ENCODE assay signal across 14 mouse cellular contexts in the genomic region with DNA sequence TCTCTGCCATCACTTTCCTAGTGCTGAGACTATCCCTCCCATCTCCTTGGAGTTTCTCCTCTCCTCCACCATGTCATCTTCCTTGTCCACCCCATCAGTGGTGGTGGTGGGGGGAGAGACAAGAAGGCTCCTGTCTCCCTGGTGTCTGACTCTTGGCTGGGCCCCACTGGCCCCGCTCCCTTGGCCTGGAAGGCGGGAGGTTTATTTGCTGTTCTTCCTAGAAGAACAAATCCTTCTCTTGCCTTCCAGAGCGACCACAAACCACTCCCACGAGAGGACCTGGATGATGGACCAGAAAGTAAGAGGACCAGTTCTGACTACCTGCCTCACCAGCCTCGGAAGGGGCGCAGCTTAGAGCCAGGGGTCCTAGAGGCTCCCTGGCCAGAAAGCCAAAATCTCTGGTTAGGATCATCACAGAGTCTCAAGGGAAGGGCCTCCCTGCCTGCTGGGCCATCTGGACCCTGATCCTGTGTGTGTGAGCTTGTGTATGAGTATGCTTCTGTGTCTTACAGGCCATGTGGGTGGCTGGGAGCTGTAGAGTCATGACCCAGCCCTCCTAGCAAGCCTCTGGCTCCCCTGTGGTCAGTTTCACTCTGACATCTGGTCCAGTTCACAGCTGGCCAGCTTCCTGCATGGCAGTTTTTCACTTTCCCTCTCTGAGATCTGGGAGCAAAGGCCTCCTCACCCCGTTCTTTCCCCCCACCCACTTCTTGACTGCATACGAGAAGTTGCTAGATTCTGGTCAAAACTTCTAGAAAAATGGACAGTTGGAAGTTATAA. TPM values are rescaled to one million over a fixed set of nuclear protein-coding genes. Genes with fewer than 3 reads are reported as not detected.
DNase-seq lines count a peak whose midpoint lies in the region; ATAC-seq lines count a peak whose summit lies in the region.
"Had no signal": no experiment of that assay in that cellular context is flagged by ENCODE, and none has a peak within 500 bp of the region (broad histone marks: within the 10 kb centered on the region; RNA-seq: fewer than 3 reads in every experiment).

No protein-coding gene starts in this region.

- H3K9me3 ChIP-seq in heart, embryonic 12.5 days (replicated peaks), result peaks cover 6% of the 10 kb centered on the region
- no peaks in the 10 kb centered on the region for H3K9me3 ChIP-seq in limb, embryonic 11.5 days (ENCODE audit: control insufficient read depth, low read length)
- H3K9me3 ChIP-seq: liver, embryonic 15.5 days had no signal

- no peak overlapping the region for H3K4me3 ChIP-seq in heart, embryonic 12.5 days
- no peak overlapping the region for H3K4me3 ChIP-seq in limb, embryonic 11.5 days (ENCODE audit: low read depth, low read length)
- H3K4me3 ChIP-seq: liver, embryonic 15.5 days had no signal

- H3K4me2 ChIP-seq in heart, embryonic 12.5 days, result no peak overlapping the region
- H3K4me2 ChIP-seq in limb, embryonic 11.5 days (ENCODE audit: low read depth, severe bottlenecking), result no peak overlapping the region
- H3K4me2 ChIP-seq: liver, embryonic 15.5 days had no signal

- no peak overlapping the region for H3K27ac ChIP-seq in heart, embryonic 12.5 days (ENCODE audit: poor library complexity, severe bottlenecking)
- peak overlapping the region; percentile 38; the same call in 1 of the 2 replicates for H3K27ac ChIP-seq in limb, embryonic 11.5 days (replicated peaks; ENCODE audit: low read depth, low read length)
- H3K27ac ChIP-seq: liver, embryonic 15.5 days had no signal

- DNase-seq in heart, adult 18-20 months, result peak; percentile 45 to 55
- DNase-seq in adipocyte (ENCODE audit: low spot score), result peak; percentile 85
- DNase-seq in gastrocnemius, postnatal 36 days, result peak; percentile 38 to 51
- DNase-seq in limb, embryonic 11.5 days (ENCODE audit: low spot score), result peak; percentile 37
- no peak for DNase-seq in spleen, postnatal 10 days (ENCODE audit: low spot score in 2 of 2)
- DNase-seq in layer of hippocampus, postnatal 14 days (ENCODE audit: low spot score in 2 of 2), result no peak
- no peak for DNase-seq in layer of hippocampus, adult 8-10 months (ENCODE audit: low spot score in 2 of 2)
- DNase-seq: cerebellum, adult 9-11 months; kidney, adult 9 months; thymus, adult 2 months had no signal

- no peaks in the 10 kb centered on the region for H3K36me3 ChIP-seq in heart, embryonic 12.5 days
- H3K36me3 ChIP-seq in limb, embryonic 11.5 days (ENCODE audit: control insufficient read depth, insufficient read depth, low read length), result no peaks in the 10 kb centered on the region
- H3K36me3 ChIP-seq: liver, embryonic 15.5 days had no signal

- peaks cover 29% of the 10 kb centered on the region for H3K4me1 ChIP-seq in heart, embryonic 12.5 days (replicated peaks)
- peaks cover 61% of the 10 kb centered on the region for H3K4me1 ChIP-seq in limb, embryonic 11.5 days (ENCODE audit: control insufficient read depth, insufficient read depth, low read length)
- H3K4me1 ChIP-seq: liver, embryonic 15.5 days had no signal

- H3K27me3 ChIP-seq in heart, embryonic 12.5 days (replicated peaks), result peaks cover 25% of the 10 kb centered on the region
- no peaks in the 10 kb centered on the region for H3K27me3 ChIP-seq in limb, embryonic 11.5 days (ENCODE audit: control insufficient read depth, insufficient read depth, low read length)

- WGBS in heart, embryonic 12.5 days, result 68% methylated on average over 8 of the region's 8 CpGs
- WGBS in limb, embryonic 11.5 days, result 48% methylated on average over 8 of the region's 8 CpGs

- intact Hi-C loops in gastrocnemius, postnatal 36 days (cut with DNase I), result no loop called here

- no peak overlapping the region for H3K9ac ChIP-seq in heart, embryonic 12.5 days
- no peak overlapping the region for H3K9ac ChIP-seq in limb, embryonic 11.5 days (ENCODE audit: low read length)
- H3K9ac ChIP-seq: liver, embryonic 15.5 days had no signal

- no peak for ATAC-seq in heart, embryonic 12.5 days (ENCODE audit: insufficient number of reproducible peaks, low FRiP score)
- ATAC-seq in limb, embryonic 11.5 days (ENCODE audit: insufficient number of reproducible peaks, low FRiP score, low TSS enrichment, low read depth), result no peak

RNA-seq across cellular contexts. Expression of gene Ngfr, which starts 19.4 kb away (rescaled TPM):
- under 1 TPM; 0.37 to 0.64 TPM for total RNA-seq in heart, adult 18-20 months (2021)
- polyA plus RNA-seq in heart, embryonic 12.5 days (2016; fragmentation: Nextera tagmentation; extraction: Ambion mirVana), result 3.9 and 5.0 TPM in 2 replicates
- under 1 TPM; 0.27 to 0.48 TPM for total RNA-seq in gastrocnemius, postnatal 36 days (2021)
- polyA plus RNA-seq in limb, embryonic 11.5 days (2014; fragmentation: Nextera tagmentation; extraction: Ambion mirVana), result 12.4 and 13.4 TPM in 2 replicates
- total RNA-seq in layer of hippocampus, postnatal 14 days (2021), result 1 to 10 TPM; 2.1 to 2.5 TPM
- 1 to 10 TPM; 1.9 to 2.8 (median 2.3) TPM for total RNA-seq in layer of hippocampus, adult 8-10 months (2022)
- total RNA-seq: hematopoietic stem cell, adult 5-6 weeks; megakaryocyte progenitor cell, adult 5-6 weeks had no signal

RNA-seq across cellular contexts. Expression of gene Nxph3, which starts 53.8 kb away (rescaled TPM):
- total RNA-seq in heart, adult 18-20 months (2021), result under 1 TPM; 0.47 to 0.64 TPM
- 0.40 and 0.43 TPM in 2 replicates for polyA plus RNA-seq in heart, embryonic 12.5 days (2016; fragmentation: Nextera tagmentation; extraction: Ambion mirVana)
- under 1 TPM; 0.15 to 0.20 TPM for total RNA-seq in gastrocnemius, postnatal 36 days (2021)
- polyA plus RNA-seq in limb, embryonic 11.5 days (2014; fragmentation: Nextera tagmentation; extraction: Ambion mirVana), result 0.37 and 1.5 TPM in 2 replicates
- 10 to 100 TPM in 1 of 2 experiments, 1 to 10 TPM in 1; 3.4 to 12.0 TPM for total RNA-seq in layer of hippocampus, postnatal 14 days (2021)
- 10 to 100 TPM; 22.2 to 26.3 (median 25.1) TPM for total RNA-seq in layer of hippocampus, adult 8-10 months (2022)
- total RNA-seq: hematopoietic stem cell, adult 5-6 weeks; megakaryocyte progenitor cell, adult 5-6 weeks had no signal

Comparison
In these comparisons a context has a peak if more than half of its experiments do, and no peak if none do; other contexts are left out.
1. DNase-seq: peak in heart, adult 18-20 months (2 of 2), adipocyte (single experiment), gastrocnemius, postnatal 36 days (2 of 2) and limb, embryonic 11.5 days (single experiment); none in spleen, postnatal 10 days (0 of 2), layer of hippocampus, postnatal 14 days (0 of 2) and layer of hippocampus, adult 8-10 months (0 of 2).